Mouse (Mus musculus) NIH3T3 (cell line): ENCODE measurements at regions not wholly inside any gene's neighbourhood (a gene's known extent, or its start where the extent isn't known, plus 50 kb on each side); places are given as distances from the start of the nearest gene placed in this dataset.

Experiments
- DNase-seq: peaks from one replicate; pipeline ENCODE4 v3.0.0-alpha.2; 2012; ENCODE audit warnings: low read depth

DNA sequence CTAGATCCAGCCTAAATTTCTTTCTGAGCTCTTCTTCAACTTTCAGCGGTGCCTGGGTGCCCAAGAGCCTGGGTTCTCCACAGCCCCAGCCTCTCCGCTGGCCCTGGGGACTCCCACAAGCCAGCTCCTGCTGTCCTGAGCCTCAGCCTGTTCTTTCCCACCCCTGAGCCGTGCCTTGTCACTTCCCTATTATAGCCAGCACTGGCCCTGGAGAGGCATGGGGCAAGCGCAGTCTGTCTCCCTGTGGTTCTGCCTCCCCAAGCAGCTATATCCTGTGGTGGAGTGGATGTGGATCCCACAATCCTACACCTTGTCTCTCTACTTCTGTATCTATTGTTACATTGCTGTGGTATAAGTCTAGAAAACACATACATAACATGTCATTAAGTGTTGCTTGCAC, 128.6 kb upstream of the Hgf start:
- no peak for DNase-seq

DNA sequence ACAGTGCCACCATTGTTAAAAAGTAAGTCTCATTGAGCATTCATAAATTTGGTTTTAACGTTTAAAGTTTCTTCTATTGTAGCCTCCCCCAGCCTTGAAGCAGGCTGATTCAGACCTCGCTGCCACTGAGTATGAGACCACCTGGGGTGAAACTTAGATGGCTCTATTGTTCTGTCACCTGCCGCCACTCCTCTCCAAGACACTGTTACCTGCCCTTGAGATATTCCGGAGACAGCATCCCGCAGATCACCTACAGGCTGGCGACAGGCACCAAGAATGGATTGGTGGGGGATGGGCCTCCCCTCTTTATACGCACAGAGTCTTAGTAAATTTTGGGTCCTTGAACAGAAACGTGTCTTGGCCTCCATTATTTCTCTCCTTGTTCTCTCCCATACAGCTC, 128.0 kb upstream of the Hgf start:
- DNase-seq: no peak

GRCm38 (mm10) chr5:16426306-16426705, 127.0 kb upstream of the Hgf start:
- no peak for DNase-seq

DNA sequence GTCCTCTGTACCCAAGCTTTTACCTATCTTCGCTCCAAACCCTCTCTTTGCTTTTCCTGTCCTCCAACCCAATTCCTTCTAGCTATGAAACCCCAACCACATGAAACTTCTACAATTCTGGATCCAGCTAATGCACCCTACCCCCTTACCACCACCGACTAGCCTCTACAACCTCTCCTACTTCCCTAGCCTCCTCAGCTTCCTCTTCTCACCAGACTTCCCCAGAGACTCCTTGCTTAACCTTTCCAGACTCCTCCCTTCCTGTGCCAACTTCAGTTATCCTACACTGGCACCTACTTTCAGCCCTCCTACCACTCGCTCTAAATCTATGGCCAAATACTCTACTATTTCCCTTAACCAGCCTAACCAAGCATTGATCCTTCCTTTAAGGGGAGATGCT, 118.7 kb upstream of the Hgf start:
- no peak for DNase-seq

GRCm38 (mm10) chr5:16445056-16445455, 108.2 kb upstream of the Hgf start:
- no peak for DNase-seq

GRCm38 (mm10) chr5:16446977-16447376, 106.3 kb upstream of the Hgf start:
- DNase-seq: peak; percentile 52

DNA sequence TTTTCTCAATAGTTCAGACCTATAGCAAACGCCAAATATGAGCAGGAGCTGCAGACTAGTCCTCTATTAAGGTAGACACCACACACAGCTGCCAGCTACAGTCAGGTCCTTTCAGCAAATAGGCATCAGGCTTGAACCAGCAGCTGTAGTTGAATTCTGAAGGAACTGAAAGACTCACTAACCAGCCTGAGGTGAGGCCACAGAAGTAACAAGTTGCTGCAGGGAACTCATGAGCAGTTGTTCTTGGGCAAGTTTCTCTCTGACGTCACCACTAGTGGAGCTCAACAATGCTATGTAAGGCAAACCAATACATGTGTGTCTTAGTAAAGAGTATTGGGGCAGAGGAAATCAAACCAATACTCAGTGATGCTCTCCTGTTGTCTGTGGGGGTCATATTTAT, 91.5 kb upstream of the Hgf start:
- no peak for DNase-seq

- no peak for DNase-seq
Observed at GRCm38 (mm10) chr5:16466266-16466665, 87.0 kb upstream of the Hgf start.

DNA sequence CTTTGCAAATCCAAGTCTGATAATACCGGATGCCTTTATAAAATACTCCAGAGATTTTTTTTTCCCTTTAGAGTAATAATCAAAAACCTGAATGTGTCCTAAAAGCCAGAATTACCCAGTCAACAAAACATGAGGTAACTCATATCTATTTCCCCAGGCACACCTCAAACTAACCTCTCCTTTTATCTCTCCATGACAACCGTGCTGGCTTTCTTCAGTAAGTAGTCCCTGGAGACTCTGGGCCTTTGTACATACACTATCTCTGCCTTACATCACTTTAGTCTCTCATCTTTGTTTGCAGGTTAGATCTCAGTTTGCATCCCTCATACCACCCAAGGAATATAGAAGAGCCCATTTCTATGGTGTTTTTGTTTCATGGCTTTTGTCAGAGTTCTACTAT, 84.7 kb upstream of the Hgf start:
- no peak for DNase-seq

GRCm38 (mm10) chr5:16469221-16469620, 84.1 kb upstream of the Hgf start:
- DNase-seq: no peak

DNA sequence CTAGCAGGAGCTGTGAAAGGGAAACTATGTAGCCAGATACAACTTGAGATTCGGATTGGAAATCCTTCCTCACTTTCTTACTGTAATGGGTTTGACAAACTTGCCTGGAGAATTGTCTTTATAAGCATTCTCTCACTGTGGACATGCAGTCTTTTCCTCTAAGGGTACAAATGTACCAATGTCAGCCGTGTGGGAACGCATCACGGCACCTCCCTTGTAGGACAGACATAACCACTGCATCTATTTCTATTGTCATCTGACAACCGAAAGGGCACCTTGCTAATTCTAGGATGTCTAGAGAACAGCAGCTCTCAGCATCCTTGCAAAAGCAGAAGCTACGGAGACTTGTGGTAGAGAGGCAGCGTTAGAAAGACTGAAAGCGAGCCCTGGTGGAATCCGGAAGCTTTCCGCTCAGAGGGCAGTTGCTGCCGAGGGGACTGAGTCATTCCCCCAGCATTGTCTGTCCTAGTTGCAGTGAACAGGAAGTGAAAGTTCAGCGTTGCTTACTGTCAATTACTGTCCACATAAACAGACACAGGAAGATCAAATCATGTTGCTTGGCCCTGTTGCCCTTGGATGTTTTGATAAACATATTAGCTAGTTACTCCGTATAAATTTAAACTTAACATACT, 83.5 kb upstream of the Hgf start:
- DNase-seq: peak; percentile 79

DNA sequence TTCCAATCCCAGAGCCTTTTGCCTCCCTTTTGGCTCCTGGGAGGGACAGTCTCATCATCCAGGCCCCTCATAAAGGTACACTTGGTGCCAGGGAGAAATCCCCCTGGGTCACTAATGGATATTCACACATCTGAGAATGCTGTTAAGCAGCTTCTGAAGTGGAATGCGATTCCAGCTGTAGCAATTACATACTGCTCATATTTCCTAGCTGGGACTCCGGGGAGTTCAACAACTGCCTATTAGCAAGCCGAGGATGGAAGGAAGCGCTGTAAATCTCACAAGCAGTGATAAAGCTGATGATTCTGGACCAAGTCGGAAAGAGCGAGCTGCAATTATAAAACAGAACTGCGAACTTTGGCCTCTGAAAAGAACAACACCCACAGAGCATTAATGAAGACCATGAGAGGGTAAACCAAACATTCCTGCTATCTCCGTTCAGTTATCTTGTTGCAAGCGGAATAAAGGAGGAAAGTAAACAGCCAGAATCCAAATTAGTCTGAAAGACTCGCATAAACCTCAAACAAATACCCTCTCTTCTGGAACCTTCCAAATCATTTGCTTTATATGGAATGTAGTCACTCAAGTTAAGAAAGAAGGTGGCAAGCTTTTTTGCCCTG, 82.8 kb upstream of the Hgf start:
- DNase-seq: peak; percentile 37

- no peak for DNase-seq
Observed at GRCm38 (mm10) chr5:16487969-16488368, 65.3 kb upstream of the Hgf start.

DNA sequence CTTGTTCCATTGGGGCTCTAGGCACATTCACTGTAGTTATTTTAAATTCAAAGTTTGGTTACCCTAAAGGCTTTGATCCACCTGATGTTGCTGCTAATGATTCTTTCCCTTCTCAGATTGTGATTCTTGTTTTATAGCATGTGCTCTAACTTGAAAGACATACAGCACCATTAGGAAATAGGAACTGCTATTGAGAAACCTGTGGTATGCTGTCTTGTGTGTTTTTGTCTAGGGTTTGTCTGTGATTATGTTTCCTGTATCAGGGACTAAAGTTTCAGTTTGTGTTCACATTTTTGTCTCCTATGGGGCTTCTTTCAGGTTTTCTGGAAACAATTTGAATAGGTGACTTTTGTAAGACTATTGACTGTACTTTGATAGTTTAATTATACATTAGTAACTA, 63.5 kb upstream of the Hgf start:
- DNase-seq: no peak

DNA sequence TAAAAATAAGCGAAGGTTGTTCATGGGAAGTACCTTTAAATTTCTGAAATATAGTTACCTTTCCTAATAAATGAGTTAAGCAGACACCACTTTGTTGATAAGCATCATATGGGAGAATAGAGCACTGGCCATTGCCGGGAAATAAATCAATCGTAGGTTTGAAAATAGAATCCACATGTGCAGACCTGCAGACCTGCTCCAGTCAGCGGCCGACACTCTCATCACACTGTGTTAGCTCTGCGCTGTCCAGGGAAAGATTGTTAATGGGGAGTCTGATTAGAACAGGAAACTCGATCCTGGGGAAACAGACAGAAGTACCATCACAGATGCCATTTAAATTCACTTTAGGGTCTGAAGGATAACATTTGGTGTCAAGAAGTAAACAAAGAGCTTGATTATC, 53.4 kb upstream of the Hgf start:
- DNase-seq: no peak
